Mouse (Mus musculus): ENCODE data around the gene Nelfb. TPM values are rescaled to one million over a fixed set of nuclear protein-coding genes. Genes with fewer than 3 reads are reported as not detected.

The Nelfb gene
- polyA plus RNA-seq, 2 experiments, result 84.4 to 88.4 TPM

GRCm38 (mm10) chr2:25156990-25157389, 54.3 kb downstream of the Nelfb start:
- Histone ChIP-seq H3K9me3 (ENCODE audit: control insufficient read depth, low read length) (no peaks in the 10 kb centered on the region), H3K27me3 (ENCODE audit: control insufficient read depth, insufficient read depth, low read length) (no peaks in the 10 kb centered on the region), H3K27ac (replicated peaks; ENCODE audit: low read depth, low read length) (no peak overlapping the region), H3K4me2 (replicated peaks; ENCODE audit: low read depth, low read length, severe bottlenecking) (no peak overlapping the region), H3K9ac (ENCODE audit: low read depth, low read length, severe bottlenecking) (no peak overlapping the region), H3K4me1 (ENCODE audit: control insufficient read depth, insufficient read depth, low read length) (no peaks in the 10 kb centered on the region), H3K36me3 (ENCODE audit: control insufficient read depth, insufficient read depth, low read length) (no peaks in the 10 kb centered on the region), H3K4me3 (replicated peaks; ENCODE audit: low read length) (no peak overlapping the region)
- WGBS, result 37% methylated on average over 2 of the region's 2 CpGs
- DNase-seq (ENCODE audit: low spot score) (no peak), ATAC-seq (ENCODE audit: low FRiP score, low read depth) (no peak)
- no peak for TF ChIP-seq POLR2A (IDR thresholded peaks at IDR 0.05; ENCODE audit: borderline replicate concordance, extremely low read depth, insufficient read depth, insufficient read length)

GRCm38 (mm10) chr2:25156177-25156576, 55.1 kb downstream of the Nelfb start:
- Histone ChIP-seq H3K27ac (replicated peaks; ENCODE audit: low read depth, low read length) (no peak overlapping the region), H3K27me3 (ENCODE audit: control insufficient read depth, insufficient read depth, low read length) (no peaks in the 10 kb centered on the region), H3K9me3 (ENCODE audit: control insufficient read depth, low read length) (no peaks in the 10 kb centered on the region), H3K4me2 (replicated peaks; ENCODE audit: low read depth, low read length, severe bottlenecking) (no peak overlapping the region), H3K9ac (ENCODE audit: low read depth, low read length, severe bottlenecking) (no peak overlapping the region), H3K36me3 (ENCODE audit: control insufficient read depth, insufficient read depth, low read length) (no peaks in the 10 kb centered on the region), H3K4me3 (replicated peaks; ENCODE audit: low read length) (no peak overlapping the region), H3K4me1 (ENCODE audit: control insufficient read depth, insufficient read depth, low read length) (no peaks in the 10 kb centered on the region)
- DNase-seq (ENCODE audit: low spot score) (no peak), ATAC-seq (ENCODE audit: low FRiP score, low read depth) (no peak)
- 93% methylated on average over 3 of the region's 3 CpGs for WGBS
- no peak for TF ChIP-seq POLR2A (IDR thresholded peaks at IDR 0.05; ENCODE audit: borderline replicate concordance, extremely low read depth, insufficient read depth, insufficient read length)

- no peaks in the 10 kb centered on the region for H3K4me1 ChIP-seq (ENCODE audit: control insufficient read depth, insufficient read depth, low read length)
- H3K27me3 ChIP-seq (ENCODE audit: control insufficient read depth, insufficient read depth, low read length), result no peaks in the 10 kb centered on the region
- ATAC-seq (ENCODE audit: low FRiP score, low read depth) (no peak), DNase-seq (ENCODE audit: low spot score) (no peak)
- no peak overlapping the region for H3K27ac ChIP-seq (replicated peaks; ENCODE audit: low read depth, low read length)
- H3K9ac ChIP-seq (ENCODE audit: low read depth, low read length, severe bottlenecking), result no peak overlapping the region
- no peak overlapping the region for H3K4me3 ChIP-seq (replicated peaks; ENCODE audit: low read length)
- H3K9me3 ChIP-seq (ENCODE audit: control insufficient read depth, low read length), result no peaks in the 10 kb centered on the region
- H3K36me3 ChIP-seq (ENCODE audit: control insufficient read depth, insufficient read depth, low read length), result no peaks in the 10 kb centered on the region
- no peak for TF ChIP-seq POLR2A (IDR thresholded peaks at IDR 0.05; ENCODE audit: borderline replicate concordance, extremely low read depth, insufficient read depth, insufficient read length)
- H3K4me2 ChIP-seq (replicated peaks; ENCODE audit: low read depth, low read length, severe bottlenecking), result no peak overlapping the region
- 76% methylated on average over 4 of the region's 4 CpGs for WGBS
These were observed 59.9 kb downstream of the Nelfb start for GRCm38 (mm10) chr2:25151280-25151956.

Other genes starting within 250 kb of the Nelfb start
Only the 30 nearest of the 33 such genes appear.
- gene Mrpl41, start 236.4 kb downstream of the Nelfb start, polyA plus RNA-seq (2012; rRNA removed), result 63.6 and 81.9 TPM in 2 replicates
- gene Mrpl41, start 236.4 kb downstream of the Nelfb start, polyA plus RNA-seq (2014; fragmentation: Nextera tagmentation; extraction: Ambion mirVana), result 133 and 136 TPM in 2 replicates
- 11.1 and 12.0 TPM in 2 replicates for gene Pnpla7, start 235.5 kb downstream of the Nelfb start, polyA plus RNA-seq (2012; rRNA removed)
- gene Pnpla7, start 235.5 kb downstream of the Nelfb start, polyA plus RNA-seq (2014; fragmentation: Nextera tagmentation; extraction: Ambion mirVana), result 7.9 and 9.0 TPM in 2 replicates
- gene Nsmf, start 157.1 kb downstream of the Nelfb start, polyA plus RNA-seq (2012; rRNA removed), result 143 and 216 TPM in 2 replicates
- 48.6 and 67.7 TPM in 2 replicates for gene Nsmf, start 157.1 kb downstream of the Nelfb start, polyA plus RNA-seq (2014; fragmentation: Nextera tagmentation; extraction: Ambion mirVana)
- 0.13 and 0.26 TPM in 2 replicates for gene Entpd8, start 131.2 kb downstream of the Nelfb start, polyA plus RNA-seq (2012; rRNA removed)
- not detected in 2 replicates for gene Entpd8, start 131.2 kb downstream of the Nelfb start, polyA plus RNA-seq (2014; fragmentation: Nextera tagmentation; extraction: Ambion mirVana)
- gene Noxa1, start 116.3 kb downstream of the Nelfb start, polyA plus RNA-seq (2012; rRNA removed), result 0.12 and 0.13 TPM in 2 replicates
- 0.15 TPM in 1 of 2 replicates, not detected in the other for gene Noxa1, start 116.3 kb downstream of the Nelfb start, polyA plus RNA-seq (2014; fragmentation: Nextera tagmentation; extraction: Ambion mirVana)
- gene Nrarp, start 30.7 kb downstream of the Nelfb start, polyA plus RNA-seq (2012; rRNA removed), result 34.0 and 34.1 TPM in 2 replicates
- gene Nrarp, start 30.7 kb downstream of the Nelfb start, polyA plus RNA-seq (2014; fragmentation: Nextera tagmentation; extraction: Ambion mirVana), result 27.7 and 28.2 TPM in 2 replicates
- 5.9 and 6.4 TPM in 2 replicates for gene Tor4a, start 14.6 kb downstream of the Nelfb start, polyA plus RNA-seq (2012; rRNA removed)
- gene Tor4a, start 14.6 kb downstream of the Nelfb start, polyA plus RNA-seq (2014; fragmentation: Nextera tagmentation; extraction: Ambion mirVana), result 8.1 and 8.5 TPM in 2 replicates
- gene Stpg3, start 3.1 kb upstream of the Nelfb start, polyA plus RNA-seq (2012; rRNA removed), result not detected in 2 replicates
- gene Stpg3, start 3.1 kb upstream of the Nelfb start, polyA plus RNA-seq (2014; fragmentation: Nextera tagmentation; extraction: Ambion mirVana), result not detected in 2 replicates
- gene Fam166a, start 7.3 kb upstream of the Nelfb start, polyA plus RNA-seq (2012; rRNA removed), result not detected in 2 replicates
- 0.17 TPM in 1 of 2 replicates, not detected in the other for gene Fam166a, start 7.3 kb upstream of the Nelfb start, polyA plus RNA-seq (2014; fragmentation: Nextera tagmentation; extraction: Ambion mirVana)
- gene Tubb4b, start 13.2 kb upstream of the Nelfb start, polyA plus RNA-seq (2012; rRNA removed), result 501 and 550 TPM in 2 replicates
- 404 and 419 TPM in 2 replicates for gene Tubb4b, start 13.2 kb upstream of the Nelfb start, polyA plus RNA-seq (2014; fragmentation: Nextera tagmentation; extraction: Ambion mirVana)
- gene Slc34a3, start 22.9 kb upstream of the Nelfb start, polyA plus RNA-seq (2012; rRNA removed), result 0.19 TPM in 1 of 2 replicates, not detected in the other
- not detected in 2 replicates for gene Slc34a3, start 22.9 kb upstream of the Nelfb start, polyA plus RNA-seq (2014; fragmentation: Nextera tagmentation; extraction: Ambion mirVana)
- 0.05 TPM in 1 of 2 replicates, not detected in the other for gene Rnf224, start 25.3 kb upstream of the Nelfb start, polyA plus RNA-seq (2012; rRNA removed)
- gene Rnf224, start 25.3 kb upstream of the Nelfb start, polyA plus RNA-seq (2014; fragmentation: Nextera tagmentation; extraction: Ambion mirVana), result not detected in 2 replicates
- 14.8 and 19.1 TPM in 2 replicates for gene Rnf208, start 30.8 kb upstream of the Nelfb start, polyA plus RNA-seq (2012; rRNA removed)
- 13.0 and 15.8 TPM in 2 replicates for gene Rnf208, start 30.8 kb upstream of the Nelfb start, polyA plus RNA-seq (2014; fragmentation: Nextera tagmentation; extraction: Ambion mirVana)
- gene Cysrt1, start 31.0 kb upstream of the Nelfb start, polyA plus RNA-seq (2012; rRNA removed), result 0.65 and 1.5 TPM in 2 replicates
- 2.8 and 7.6 TPM in 2 replicates for gene Cysrt1, start 31.0 kb upstream of the Nelfb start, polyA plus RNA-seq (2014; fragmentation: Nextera tagmentation; extraction: Ambion mirVana)
- 19.2 and 24.6 TPM in 2 replicates for gene AL732309.1, start 35.4 kb upstream of the Nelfb start, polyA plus RNA-seq (2012; rRNA removed)
- gene AL732309.1, start 35.4 kb upstream of the Nelfb start, polyA plus RNA-seq (2014; fragmentation: Nextera tagmentation; extraction: Ambion mirVana), result 6.4 and 8.3 TPM in 2 replicates
- gene Tmem203, start 44.0 kb upstream of the Nelfb start, polyA plus RNA-seq (2012; rRNA removed), result 29.7 and 33.9 TPM in 2 replicates
- 16.3 and 21.8 TPM in 2 replicates for gene Tmem203, start 44.0 kb upstream of the Nelfb start, polyA plus RNA-seq (2014; fragmentation: Nextera tagmentation; extraction: Ambion mirVana)
- gene Tprn, start 51.1 kb upstream of the Nelfb start, polyA plus RNA-seq (2012; rRNA removed), result 4.9 and 6.0 TPM in 2 replicates
- gene Tprn, start 51.1 kb upstream of the Nelfb start, polyA plus RNA-seq (2014; fragmentation: Nextera tagmentation; extraction: Ambion mirVana), result 6.1 and 6.8 TPM in 2 replicates
- gene Ssna1, start 60.9 kb upstream of the Nelfb start, polyA plus RNA-seq (2012; rRNA removed), result 124 and 135 TPM in 2 replicates
- 254 and 267 TPM in 2 replicates for gene Ssna1, start 60.9 kb upstream of the Nelfb start, polyA plus RNA-seq (2014; fragmentation: Nextera tagmentation; extraction: Ambion mirVana)
- gene Anapc2, start 61.0 kb upstream of the Nelfb start, polyA plus RNA-seq (2012; rRNA removed), result 121 and 165 TPM in 2 replicates
- 117 and 126 TPM in 2 replicates for gene Anapc2, start 61.0 kb upstream of the Nelfb start, polyA plus RNA-seq (2014; fragmentation: Nextera tagmentation; extraction: Ambion mirVana)
- gene Tmem210, start 76.7 kb upstream of the Nelfb start, polyA plus RNA-seq (2012; rRNA removed), result not detected in 2 replicates
- not detected in 2 replicates for gene Tmem210, start 76.7 kb upstream of the Nelfb start, polyA plus RNA-seq (2014; fragmentation: Nextera tagmentation; extraction: Ambion mirVana)
- gene Lrrc26, start 78.4 kb upstream of the Nelfb start, polyA plus RNA-seq (2012; rRNA removed), result 0.09 TPM in 1 of 2 replicates, not detected in the other
- gene Lrrc26, start 78.4 kb upstream of the Nelfb start, polyA plus RNA-seq (2014; fragmentation: Nextera tagmentation; extraction: Ambion mirVana), result 0.15 TPM in 1 of 2 replicates, not detected in the other
- gene Grin1, start 107.7 kb upstream of the Nelfb start, polyA plus RNA-seq (2012; rRNA removed), result 0.34 and 0.42 TPM in 2 replicates
- gene Grin1, start 107.7 kb upstream of the Nelfb start, polyA plus RNA-seq (2014; fragmentation: Nextera tagmentation; extraction: Ambion mirVana), result 0.43 and 1.3 TPM in 2 replicates
- 34.8 and 35.3 TPM in 2 replicates for gene Man1b1, start 120.8 kb upstream of the Nelfb start, polyA plus RNA-seq (2012; rRNA removed)
- 70.2 and 83.5 TPM in 2 replicates for gene Man1b1, start 120.8 kb upstream of the Nelfb start, polyA plus RNA-seq (2014; fragmentation: Nextera tagmentation; extraction: Ambion mirVana)
- gene Dpp7, start 144.9 kb upstream of the Nelfb start, polyA plus RNA-seq (2012; rRNA removed), result 43.6 and 50.6 TPM in 2 replicates
- gene Dpp7, start 144.9 kb upstream of the Nelfb start, polyA plus RNA-seq (2014; fragmentation: Nextera tagmentation; extraction: Ambion mirVana), result 24.7 and 25.8 TPM in 2 replicates
- 8.2 and 10.7 TPM in 2 replicates for gene Uap1l1, start 154.2 kb upstream of the Nelfb start, polyA plus RNA-seq (2012; rRNA removed)
- 15.8 and 17.6 TPM in 2 replicates for gene Uap1l1, start 154.2 kb upstream of the Nelfb start, polyA plus RNA-seq (2014; fragmentation: Nextera tagmentation; extraction: Ambion mirVana)
- 42.5 and 59.7 TPM in 2 replicates for gene Sapcd2, start 160.8 kb upstream of the Nelfb start, polyA plus RNA-seq (2012; rRNA removed)
- 33.1 and 35.9 TPM in 2 replicates for gene Sapcd2, start 160.8 kb upstream of the Nelfb start, polyA plus RNA-seq (2014; fragmentation: Nextera tagmentation; extraction: Ambion mirVana)
- gene Entpd2, start 184.4 kb upstream of the Nelfb start, polyA plus RNA-seq (2012; rRNA removed), result 3.3 and 3.9 TPM in 2 replicates
- gene Entpd2, start 184.4 kb upstream of the Nelfb start, polyA plus RNA-seq (2014; fragmentation: Nextera tagmentation; extraction: Ambion mirVana), result 2.1 and 2.6 TPM in 2 replicates
- 76.2 TPM in 2 replicates for gene Npdc1, start 187.9 kb upstream of the Nelfb start, polyA plus RNA-seq (2012; rRNA removed)
- 38.9 and 42.9 TPM in 2 replicates for gene Npdc1, start 187.9 kb upstream of the Nelfb start, polyA plus RNA-seq (2014; fragmentation: Nextera tagmentation; extraction: Ambion mirVana)
- gene Fut7, start 211.8 kb upstream of the Nelfb start, polyA plus RNA-seq (2012; rRNA removed), result 0.05 and 0.11 TPM in 2 replicates
- gene Fut7, start 211.8 kb upstream of the Nelfb start, polyA plus RNA-seq (2014; fragmentation: Nextera tagmentation; extraction: Ambion mirVana), result not detected in 2 replicates
- gene Abca2, start 217.2 kb upstream of the Nelfb start, polyA plus RNA-seq (2012; rRNA removed), result 15.3 and 17.4 TPM in 2 replicates
- 5.9 and 7.4 TPM in 2 replicates for gene Abca2, start 217.2 kb upstream of the Nelfb start, polyA plus RNA-seq (2014; fragmentation: Nextera tagmentation; extraction: Ambion mirVana)